Mouse (Mus musculus): ENCODE measurements at regions not wholly inside any gene's neighbourhood (a gene's known extent, or its start where the extent isn't known, plus 50 kb on each side); places are given as distances from the start of the nearest gene placed in this dataset.

DNA sequence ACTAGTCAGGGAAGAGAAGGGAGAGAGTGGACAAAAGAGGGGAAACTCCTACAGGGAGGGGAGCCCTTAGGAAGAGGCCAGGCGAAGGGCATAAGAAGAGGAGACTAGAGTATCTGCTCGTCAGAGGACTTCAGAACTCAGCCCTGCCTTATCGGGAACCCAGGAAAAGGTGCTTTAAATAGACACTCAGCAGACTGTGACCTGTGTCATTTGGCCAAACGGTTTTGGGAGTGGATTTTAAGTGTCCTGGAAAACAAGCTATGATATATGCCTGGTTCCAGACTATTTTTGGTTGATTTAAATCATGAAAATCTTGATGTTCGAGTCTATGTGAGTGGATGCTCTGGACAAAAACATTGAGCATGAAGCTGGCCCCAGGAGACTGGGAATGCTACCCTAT is 405.8 kb downstream of the Tns1 start:
- Histone ChIP-seq H3K4me2 (no peak overlapping the region), H3K9me3 (no peaks in the 10 kb centered on the region), H3K4me1 (replicated peaks) (no peaks in the 10 kb centered on the region), H3K9ac (no peak overlapping the region), H3K27me3 (no peaks in the 10 kb centered on the region), H3K36me3 (no peaks in the 10 kb centered on the region), H3K4me3 (no peak overlapping the region), H3K27ac (no peak overlapping the region)
- WGBS, result 81% methylated on average over 5 of the region's 5 CpGs
- ATAC-seq (ENCODE audit: low FRiP score), result no peak

DNA sequence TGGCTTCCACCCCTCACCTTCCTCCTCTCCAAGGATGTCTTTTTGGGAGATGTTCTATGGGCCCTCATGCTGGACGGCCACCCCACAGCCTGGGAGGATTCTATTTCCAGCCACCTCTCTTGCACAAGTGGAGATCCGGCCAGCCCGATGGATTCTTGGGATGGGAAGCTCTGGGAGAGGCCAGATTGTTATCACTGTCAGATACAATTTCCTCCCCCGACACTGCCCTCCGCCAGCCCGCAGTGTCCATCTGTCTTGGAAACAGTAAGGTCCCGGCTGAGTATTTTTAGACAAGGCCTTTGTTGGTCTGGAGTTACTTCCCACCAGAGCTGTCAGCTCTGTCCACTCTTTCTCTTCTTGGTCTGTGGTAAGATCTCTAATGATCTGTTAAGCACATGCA is 406.8 kb downstream of the Tns1 start:
- Histone ChIP-seq H3K9me3 (no peaks in the 10 kb centered on the region), H3K27ac (no peak overlapping the region), H3K27me3 (no peaks in the 10 kb centered on the region), H3K4me2 (no peak overlapping the region), H3K36me3 (no peaks in the 10 kb centered on the region), H3K4me1 (replicated peaks) (no peaks in the 10 kb centered on the region), H3K4me3 (no peak overlapping the region), H3K9ac (no peak overlapping the region)
- ATAC-seq (ENCODE audit: low FRiP score), result no peak
- 86% methylated on average over 7 of the region's 7 CpGs for WGBS

DNA sequence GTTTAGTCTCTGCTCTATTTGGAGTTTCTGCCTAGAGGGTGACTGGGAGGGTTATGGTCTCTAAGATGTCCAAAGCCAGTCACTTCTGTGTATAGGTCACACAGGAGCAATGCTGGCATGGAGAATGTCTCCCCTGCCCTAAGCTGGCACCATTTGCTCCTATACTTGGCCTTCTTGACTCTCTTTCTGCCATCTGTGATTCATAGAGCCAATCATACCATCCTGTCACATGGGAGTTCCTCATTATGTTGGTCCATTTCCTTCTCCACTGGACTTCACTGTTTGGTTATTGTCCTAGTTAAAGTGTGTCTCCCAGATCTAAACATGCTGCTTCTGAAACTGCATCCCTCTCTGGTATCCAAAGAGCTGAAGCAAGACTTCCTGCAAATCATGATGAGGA is 407.3 kb downstream of the Tns1 start:
- H3K4me2 ChIP-seq, result no peak overlapping the region
- H3K27me3 ChIP-seq, result no peaks in the 10 kb centered on the region
- no peak overlapping the region for H3K9ac ChIP-seq
- no peak overlapping the region for H3K4me3 ChIP-seq
- no peaks in the 10 kb centered on the region for H3K9me3 ChIP-seq
- H3K27ac ChIP-seq, result no peak overlapping the region
- H3K4me1 ChIP-seq (replicated peaks), result no peaks in the 10 kb centered on the region
- no peaks in the 10 kb centered on the region for H3K36me3 ChIP-seq
- ATAC-seq (ENCODE audit: low FRiP score), result no peak

DNA sequence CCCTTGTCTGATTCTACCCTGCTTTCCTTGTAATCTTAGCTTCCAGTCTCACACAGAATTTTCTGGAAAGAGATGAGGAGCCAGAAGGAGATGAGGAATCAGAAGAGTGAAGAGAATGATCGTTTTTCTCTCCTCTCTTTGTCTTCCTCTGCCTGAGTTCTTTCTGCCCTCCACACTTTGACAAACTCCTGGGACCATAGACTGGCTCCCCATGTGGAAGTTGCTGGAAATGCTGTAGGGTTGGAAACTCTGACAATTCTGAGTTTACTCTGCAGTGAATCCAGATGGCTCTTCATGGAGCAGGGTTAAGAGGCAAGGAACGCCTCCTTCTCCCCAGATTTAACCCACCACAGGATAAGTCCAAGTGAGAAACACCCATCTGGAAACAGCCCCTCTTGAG is 408.7 kb downstream of the Tns1 start:
- no peak for ATAC-seq (ENCODE audit: low FRiP score)
- Histone ChIP-seq H3K9ac (no peak overlapping the region), H3K36me3 (no peaks in the 10 kb centered on the region), H3K27ac (no peak overlapping the region), H3K4me2 (no peak overlapping the region), H3K4me1 (replicated peaks) (no peaks in the 10 kb centered on the region), H3K27me3 (no peaks in the 10 kb centered on the region), H3K9me3 (no peaks in the 10 kb centered on the region), H3K4me3 (no peak overlapping the region)
- 80% methylated on average over 2 of the region's 2 CpGs for WGBS

DNA sequence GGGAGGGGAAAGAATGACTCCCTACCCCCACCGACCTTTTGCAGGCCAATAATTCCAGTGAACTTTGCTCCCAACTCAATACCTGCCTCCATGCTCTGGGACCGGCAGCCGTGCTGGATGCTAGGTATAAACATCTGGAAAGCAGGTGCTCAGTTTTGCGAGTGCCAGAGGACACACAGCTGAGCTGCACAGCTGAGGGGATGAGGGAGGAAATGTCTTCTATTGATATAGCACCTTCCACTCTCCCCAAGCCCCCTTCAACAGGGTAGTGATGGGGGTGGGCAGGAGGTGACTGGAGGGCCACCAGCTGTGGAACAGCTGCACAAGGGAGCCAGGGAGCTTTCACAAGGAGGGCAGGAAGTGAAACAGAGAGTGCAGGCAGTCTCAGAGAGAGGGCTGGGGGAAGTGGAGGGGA is 421.8 kb downstream of the Tns1 start:
- no peak overlapping the region for H3K4me2 ChIP-seq
- no peak overlapping the region for H3K9ac ChIP-seq
- WGBS, result 59% methylated on average over 4 of the region's 4 CpGs
- no peaks in the 10 kb centered on the region for H3K4me1 ChIP-seq (replicated peaks)
- no peaks in the 10 kb centered on the region for H3K36me3 ChIP-seq
- ATAC-seq (ENCODE audit: low FRiP score), result no peak
- H3K4me3 ChIP-seq, result no peak overlapping the region
- no peaks in the 10 kb centered on the region for H3K27me3 ChIP-seq
- H3K9me3 ChIP-seq, result peaks cover 3% of the 10 kb centered on the region; the same call in 1 of the 2 replicates
- no peak overlapping the region for H3K27ac ChIP-seq

DNA sequence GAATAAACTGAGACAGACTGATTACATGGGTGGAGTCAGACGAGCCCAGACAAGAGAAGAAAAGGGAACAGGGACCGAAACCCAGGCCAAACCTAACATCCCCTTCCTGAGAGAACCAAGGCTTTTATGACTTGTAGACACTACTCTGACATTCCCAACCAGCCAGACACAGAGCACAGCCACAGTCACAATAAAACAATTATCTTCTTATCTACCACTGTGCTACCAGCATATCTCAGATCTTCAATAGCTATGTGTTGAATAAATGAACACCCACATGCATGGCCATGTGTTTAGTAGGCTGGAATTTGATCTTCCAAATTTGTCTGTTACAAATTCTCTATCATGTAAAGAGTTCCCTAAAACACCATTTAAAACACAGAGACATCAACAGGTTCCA is 430.7 kb downstream of the Tns1 start:
- Histone ChIP-seq H3K4me1 (replicated peaks) (no peaks in the 10 kb centered on the region), H3K9ac (no peak overlapping the region), H3K36me3 (no peaks in the 10 kb centered on the region), H3K9me3 (no peaks in the 10 kb centered on the region), H3K27ac (no peak overlapping the region), H3K4me2 (no peak overlapping the region), H3K4me3 (no peak overlapping the region), H3K27me3 (no peaks in the 10 kb centered on the region)
- no peak for ATAC-seq (ENCODE audit: low FRiP score)
- WGBS, result 35% methylated on average over 2 of the region's 2 CpGs

DNA sequence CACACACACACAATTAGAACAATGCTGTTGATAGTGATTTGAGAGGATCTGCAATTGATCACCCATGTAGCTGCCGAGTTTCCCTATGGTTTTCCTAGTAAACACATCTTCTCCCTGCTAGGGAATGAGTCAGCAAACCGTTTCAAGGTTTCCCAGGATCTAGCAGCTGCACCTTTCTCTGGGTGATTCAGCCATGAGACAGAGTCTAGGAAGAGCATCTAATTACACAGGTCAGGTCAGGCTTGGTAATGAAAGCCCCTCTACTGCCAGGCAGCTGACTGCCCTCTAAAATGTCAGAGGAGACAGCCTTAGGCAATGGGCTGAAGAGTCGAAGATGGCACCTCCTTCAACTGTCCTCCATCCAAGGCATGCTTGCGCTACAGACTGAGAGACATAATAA is 438.5 kb downstream of the Tns1 start:
- H3K9me3 ChIP-seq, result no peaks in the 10 kb centered on the region
- no peaks in the 10 kb centered on the region for H3K4me1 ChIP-seq (replicated peaks)
- no peak overlapping the region for H3K9ac ChIP-seq
- WGBS, result 71% methylated on average over 4 of the region's 4 CpGs
- no peak overlapping the region for H3K4me2 ChIP-seq
- ATAC-seq (ENCODE audit: low FRiP score), result no peak
- no peaks in the 10 kb centered on the region for H3K27me3 ChIP-seq
- H3K4me3 ChIP-seq, result no peak overlapping the region
- H3K36me3 ChIP-seq, result no peaks in the 10 kb centered on the region
- no peak overlapping the region for H3K27ac ChIP-seq

DNA sequence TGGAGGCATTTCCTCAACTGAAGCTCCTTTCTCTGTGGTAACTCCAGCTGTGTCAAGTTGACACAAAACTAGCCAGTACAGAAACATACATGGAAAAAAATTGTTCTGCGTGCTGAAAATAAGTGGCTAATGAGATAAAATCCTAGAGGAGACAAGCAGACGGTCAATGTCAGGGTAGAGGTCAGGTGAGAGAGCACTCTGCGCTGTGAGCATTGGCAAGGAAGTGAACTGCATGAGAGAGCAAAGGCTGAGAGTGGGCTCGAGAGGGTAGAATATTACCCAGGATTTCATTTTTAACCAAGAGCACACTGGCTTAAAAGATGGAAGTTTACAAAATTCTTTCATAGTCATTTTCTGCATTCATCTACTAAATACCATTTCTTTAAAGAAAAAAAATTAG is 439.2 kb downstream of the Tns1 start:
- H3K36me3 ChIP-seq, result no peaks in the 10 kb centered on the region
- no peak overlapping the region for H3K4me3 ChIP-seq
- H3K4me2 ChIP-seq, result no peak overlapping the region
- no peak overlapping the region for H3K27ac ChIP-seq
- H3K9ac ChIP-seq, result no peak overlapping the region
- H3K27me3 ChIP-seq, result no peaks in the 10 kb centered on the region
- no peaks in the 10 kb centered on the region for H3K9me3 ChIP-seq
- no peak for ATAC-seq (ENCODE audit: low FRiP score)
- H3K4me1 ChIP-seq (replicated peaks), result no peaks in the 10 kb centered on the region
- WGBS, result 93% methylated on average over 4 of the region's 4 CpGs

DNA sequence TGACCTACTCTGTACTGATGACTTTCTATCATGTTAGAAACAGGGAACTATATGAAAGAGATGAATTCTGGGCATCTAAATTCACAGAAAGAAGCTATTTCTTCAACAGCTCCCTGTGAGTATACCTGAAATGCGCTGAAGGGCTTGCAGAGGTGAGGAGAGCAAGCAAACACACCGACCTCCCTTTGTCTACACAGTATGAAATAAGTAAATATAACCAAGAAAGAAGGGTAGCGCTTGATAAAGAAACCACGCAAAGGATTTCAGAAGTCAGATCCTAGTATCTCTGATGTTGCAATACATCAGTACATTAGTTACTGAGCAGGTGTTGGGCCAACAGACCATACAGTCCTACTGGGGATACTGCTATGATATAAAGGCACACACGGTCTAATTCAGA is 440.1 kb downstream of the Tns1 start:
- H3K9me3 ChIP-seq, result no peaks in the 10 kb centered on the region
- H3K27ac ChIP-seq, result no peak overlapping the region
- H3K9ac ChIP-seq, result no peak overlapping the region
- no peak for ATAC-seq (ENCODE audit: low FRiP score)
- H3K36me3 ChIP-seq, result no peaks in the 10 kb centered on the region
- no peak overlapping the region for H3K4me3 ChIP-seq
- H3K4me2 ChIP-seq, result no peak overlapping the region
- H3K4me1 ChIP-seq (replicated peaks), result no peaks in the 10 kb centered on the region
- WGBS, result 92% methylated on average over 5 of the region's 5 CpGs
- H3K27me3 ChIP-seq, result no peaks in the 10 kb centered on the region

DNA sequence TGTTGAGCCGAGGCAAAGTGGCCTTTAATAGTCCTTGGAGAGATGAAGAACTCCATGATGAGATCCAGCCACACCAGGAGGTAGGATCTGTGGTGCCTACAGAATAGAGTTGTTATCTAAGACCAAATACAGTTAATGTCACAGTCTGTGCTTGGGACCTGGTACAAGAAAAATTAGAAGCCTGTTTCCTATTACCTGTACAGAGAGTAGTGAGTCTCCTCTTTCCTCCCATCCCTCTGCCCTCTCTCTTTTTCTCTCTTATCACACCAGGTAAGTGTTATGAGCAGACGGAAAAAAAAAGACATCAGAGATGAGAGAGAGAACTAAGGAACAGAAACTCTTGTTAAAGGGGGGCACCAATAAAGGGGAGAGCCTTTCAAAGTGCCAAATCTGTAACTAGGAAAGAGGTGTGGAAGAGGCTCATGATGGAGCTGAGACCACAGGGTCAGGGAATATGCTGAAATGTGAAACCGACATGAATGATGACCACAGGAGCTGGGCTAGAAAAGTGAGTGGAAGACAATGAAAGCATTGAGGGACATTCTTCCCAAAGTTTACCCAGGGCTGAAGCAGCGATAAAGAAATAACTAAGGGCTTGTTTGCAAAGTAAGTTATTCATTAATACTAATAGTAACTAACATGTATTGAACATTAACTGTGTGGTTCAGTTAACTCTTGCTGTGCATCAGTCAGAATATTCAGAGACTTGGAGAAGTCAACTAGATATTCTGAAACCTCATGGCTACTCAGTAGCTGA is 440.9 kb downstream of the Tns1 start:
- Histone ChIP-seq H3K9ac (no peak overlapping the region), H3K4me1 (replicated peaks) (no peaks in the 10 kb centered on the region), H3K4me3 (no peak overlapping the region), H3K4me2 (no peak overlapping the region), H3K27ac (no peak overlapping the region), H3K27me3 (no peaks in the 10 kb centered on the region), H3K9me3 (no peaks in the 10 kb centered on the region), H3K36me3 (no peaks in the 10 kb centered on the region)
- WGBS, result 69% methylated on average over 4 of the region's 4 CpGs
- ATAC-seq (ENCODE audit: low FRiP score), result no peak

DNA sequence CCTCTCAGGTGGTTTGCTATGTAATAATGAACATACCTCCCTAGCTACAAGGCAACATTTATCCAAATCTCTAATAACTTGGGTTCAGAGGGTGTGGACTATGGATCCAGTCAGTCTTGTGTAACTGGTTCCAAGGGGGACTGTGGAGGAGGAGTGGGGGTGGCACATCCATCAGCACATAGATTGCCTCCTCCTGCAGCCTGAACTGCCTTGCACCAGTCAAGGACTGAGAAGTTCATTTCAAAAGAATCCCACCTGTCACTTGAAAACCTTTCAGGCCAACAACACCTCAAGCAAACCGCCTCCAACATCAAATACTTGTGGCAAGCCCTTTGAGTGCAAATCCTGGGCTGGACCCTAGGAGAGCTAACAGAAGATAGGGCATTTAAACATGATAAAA is 442.6 kb downstream of the Tns1 start:
- no peaks in the 10 kb centered on the region for H3K27me3 ChIP-seq
- 70% methylated on average over 1 of the region's 1 CpGs for WGBS
- no peak overlapping the region for H3K4me3 ChIP-seq
- H3K36me3 ChIP-seq, result no peaks in the 10 kb centered on the region
- ATAC-seq (ENCODE audit: low FRiP score), result no peak
- H3K9ac ChIP-seq, result no peak overlapping the region
- H3K27ac ChIP-seq, result no peak overlapping the region
- H3K9me3 ChIP-seq, result no peaks in the 10 kb centered on the region
- no peak overlapping the region for H3K4me2 ChIP-seq
- H3K4me1 ChIP-seq (replicated peaks), result no peaks in the 10 kb centered on the region

DNA sequence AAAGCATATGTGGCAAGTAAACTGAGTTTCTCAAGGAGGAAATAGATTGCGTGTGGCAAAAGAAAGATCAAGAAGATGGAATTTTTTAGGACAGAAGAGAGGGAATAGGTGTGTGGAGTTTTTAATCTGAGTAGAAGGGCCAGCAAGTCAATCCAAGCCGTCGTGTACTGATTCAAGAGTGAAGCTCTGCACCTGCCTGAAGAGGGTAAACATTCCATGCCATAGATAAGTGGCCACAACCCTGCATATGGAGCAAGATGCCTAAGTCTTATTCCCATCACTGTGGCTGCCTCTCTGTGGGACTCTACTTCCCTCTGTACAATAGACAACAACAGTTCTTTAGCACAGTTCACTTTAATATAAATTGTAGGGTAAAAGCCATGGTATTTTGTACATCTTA is 443.4 kb downstream of the Tns1 start:
- no peaks in the 10 kb centered on the region for H3K27me3 ChIP-seq
- H3K36me3 ChIP-seq, result no peaks in the 10 kb centered on the region
- H3K4me3 ChIP-seq, result no peak overlapping the region
- no peak for ATAC-seq (ENCODE audit: low FRiP score)
- WGBS, result 92% methylated on average over 3 of the region's 3 CpGs
- H3K4me1 ChIP-seq (replicated peaks), result no peaks in the 10 kb centered on the region
- no peak overlapping the region for H3K27ac ChIP-seq
- H3K9ac ChIP-seq, result no peak overlapping the region
- no peak overlapping the region for H3K4me2 ChIP-seq
- peaks cover 2% of the 10 kb centered on the region; the same call in 1 of the 2 replicates for H3K9me3 ChIP-seq

DNA sequence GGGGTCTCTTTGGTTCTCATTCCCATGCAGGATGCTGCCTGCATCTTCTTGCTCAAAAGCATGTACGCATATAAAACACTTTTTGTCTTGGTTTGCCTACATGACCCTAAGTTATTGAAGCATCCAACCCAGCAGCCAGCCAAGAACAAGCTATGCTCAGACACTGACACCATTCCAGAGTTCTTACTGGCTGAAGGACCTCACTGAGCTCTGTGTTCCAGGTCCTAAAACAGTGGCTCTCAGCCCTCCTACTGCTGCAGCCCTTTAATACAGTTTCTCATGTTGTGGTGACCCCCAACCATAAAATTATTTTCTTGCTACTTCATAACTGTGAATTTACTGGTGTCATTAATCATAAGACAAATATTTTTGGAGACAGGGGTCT is 450.4 kb downstream of the Tns1 start:
- no peak overlapping the region for H3K4me2 ChIP-seq
- H3K4me1 ChIP-seq (replicated peaks), result no peaks in the 10 kb centered on the region
- H3K4me3 ChIP-seq, result no peak overlapping the region
- H3K9ac ChIP-seq, result no peak overlapping the region
- no peak for ATAC-seq (ENCODE audit: low FRiP score)
- H3K27ac ChIP-seq, result no peak overlapping the region
- H3K9me3 ChIP-seq, result peaks cover 6% of the 10 kb centered on the region
- 0 out of 2 replicates have a peak, but pooled peaks cover 2% of the 10 kb centered on the region for H3K27me3 ChIP-seq
- H3K36me3 ChIP-seq, result no peaks in the 10 kb centered on the region
- WGBS, result 59% methylated on average over 1 of the region's 1 CpGs

All from hindbrain, embryonic 13.5 days (tissue).